Mouse (Mus musculus): ENCODE data around the gene 2010111I01Rik. TPM values are rescaled to one million over a fixed set of nuclear protein-coding genes. Genes with fewer than 3 reads are reported as not detected.
A peak's percentile ranks its signal among the peaks of the same experiment; 100 is the strongest.

2010111I01Rik gene
- polyA plus RNA-seq, 1 experiment, result 117 TPM

GRCm38 (mm10) chr13:63171347-63172096 lies 206.8 kb downstream of the 2010111I01Rik start:
- no peak for TF ChIP-seq POLR2A (IDR thresholded peaks at IDR 0.05; ENCODE audit: extremely low read depth, insufficient read depth, low read length)
- no peak for TF ChIP-seq CTCF (IDR thresholded peaks at IDR 0.05; ENCODE audit: extremely low read depth, insufficient read depth, low read length)
- Histone ChIP-seq H3K27ac (ENCODE audit: insufficient read depth, low read length) (no peak overlapping the region), H3K4me3 (ENCODE audit: insufficient read depth, low read length) (no peak overlapping the region), H3K4me1 (ENCODE audit: control insufficient read depth, insufficient read depth, low read length) (peaks cover 2% of the 10 kb centered on the region; the same call in 1 of the 2 replicates)

DNA sequence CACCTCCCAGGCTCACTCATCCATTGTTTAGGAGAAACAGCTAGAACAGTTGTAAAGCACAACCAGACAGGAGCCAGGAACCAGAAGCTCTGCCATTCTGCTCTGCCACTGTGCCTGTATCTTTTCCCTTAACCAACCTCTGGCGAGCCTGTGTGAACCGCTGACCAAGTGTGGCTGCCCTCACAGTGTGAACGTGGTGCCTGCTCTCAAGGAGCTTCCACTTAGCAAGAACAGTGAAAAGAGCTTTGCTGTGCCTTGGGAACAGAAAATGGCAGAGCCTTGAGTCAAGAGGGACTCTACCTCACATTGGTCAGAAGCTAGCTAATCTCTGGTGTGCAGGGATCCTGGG lies 207.4 kb downstream of the 2010111I01Rik start:
- Histone ChIP-seq H3K27ac (ENCODE audit: insufficient read depth, low read length) (no peak overlapping the region), H3K4me1 (ENCODE audit: control insufficient read depth, insufficient read depth, low read length) (peaks cover 2% of the 10 kb centered on the region; the same call in 1 of the 2 replicates), H3K4me3 (ENCODE audit: insufficient read depth, low read length) (no peak overlapping the region)
- TF ChIP-seq CTCF (IDR thresholded peaks at IDR 0.05; ENCODE audit: extremely low read depth, insufficient read depth, low read length), result no peak
- no peak for TF ChIP-seq POLR2A (IDR thresholded peaks at IDR 0.05; ENCODE audit: extremely low read depth, insufficient read depth, low read length)

GRCm38 (mm10) chr13:63174252-63175020 lies 209.7 kb downstream of the 2010111I01Rik start:
- H3K4me1 ChIP-seq (ENCODE audit: control insufficient read depth, insufficient read depth, low read length), result peaks cover 5% of the 10 kb centered on the region; the same call in 1 of the 2 replicates
- no peak for TF ChIP-seq POLR2A (IDR thresholded peaks at IDR 0.05; ENCODE audit: extremely low read depth, insufficient read depth, low read length)
- no peak for TF ChIP-seq CTCF (IDR thresholded peaks at IDR 0.05; ENCODE audit: extremely low read depth, insufficient read depth, low read length)

DNA sequence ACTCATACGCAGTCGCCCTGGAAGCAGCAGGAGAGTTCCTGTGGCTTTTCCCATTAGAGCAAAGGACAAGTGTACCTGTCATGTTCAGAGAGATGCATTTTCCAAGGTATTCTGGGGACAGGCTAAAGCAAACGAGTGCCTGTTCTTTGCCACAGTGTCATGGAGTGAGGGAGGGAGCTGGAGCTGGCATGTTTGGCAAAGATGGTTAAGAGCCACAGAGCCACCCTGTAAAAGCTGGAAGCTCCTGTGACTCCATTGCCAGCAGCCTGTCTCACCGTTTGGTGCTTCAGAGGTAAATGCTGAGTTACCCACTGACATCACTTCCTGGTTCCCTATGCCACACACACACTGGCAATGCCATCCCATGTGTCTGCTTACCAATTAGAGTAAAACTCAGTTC lies 211.4 kb downstream of the 2010111I01Rik start:
- no peak overlapping the region for H3K27ac ChIP-seq (ENCODE audit: insufficient read depth, low read length)
- no peak for TF ChIP-seq CTCF (IDR thresholded peaks at IDR 0.05; ENCODE audit: extremely low read depth, insufficient read depth, low read length)
- no peak for TF ChIP-seq POLR2A (IDR thresholded peaks at IDR 0.05; ENCODE audit: extremely low read depth, insufficient read depth, low read length)
- H3K4me1 ChIP-seq (ENCODE audit: control insufficient read depth, insufficient read depth, low read length), result peaks cover 6% of the 10 kb centered on the region; the same call in 1 of the 2 replicates
- no peak overlapping the region for H3K4me3 ChIP-seq (ENCODE audit: insufficient read depth, low read length)

More at GRCm38 (mm10) chr13:63174252-63175020, 209.7 kb downstream of the 2010111I01Rik start:
- 0 out of 2 replicates have a peak overlapping the region, but pooled peaks have one; percentile 25 for H3K27ac ChIP-seq (ENCODE audit: insufficient read depth, low read length)
- H3K4me3 ChIP-seq (ENCODE audit: insufficient read depth, low read length), result no peak overlapping the region

DNA sequence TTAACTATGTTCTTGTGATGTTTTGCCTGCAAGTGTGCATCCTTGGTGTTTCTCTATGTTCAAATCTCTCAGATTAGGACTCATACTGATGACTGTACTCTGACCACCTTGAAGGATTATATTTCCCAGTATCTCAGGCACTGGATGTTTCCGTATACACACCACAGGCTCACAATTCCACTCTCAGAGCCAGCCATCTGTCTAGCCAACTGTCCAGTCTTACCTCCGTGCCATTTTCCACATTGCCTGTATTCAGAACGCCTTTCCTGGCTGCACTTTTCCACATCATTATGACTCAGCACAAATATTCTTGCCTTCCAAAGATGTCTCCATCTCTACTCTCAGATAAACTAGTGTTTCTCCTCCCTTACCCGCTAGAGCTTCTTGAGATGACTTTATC lies 212.5 kb downstream of the 2010111I01Rik start:
- Histone ChIP-seq H3K4me1 (ENCODE audit: control insufficient read depth, insufficient read depth, low read length) (peaks cover 6% of the 10 kb centered on the region; the same call in 1 of the 2 replicates), H3K27ac (ENCODE audit: insufficient read depth, low read length) (no peak overlapping the region), H3K4me3 (ENCODE audit: insufficient read depth, low read length) (no peak overlapping the region)
- TF ChIP-seq CTCF (IDR thresholded peaks at IDR 0.05; ENCODE audit: extremely low read depth, insufficient read depth, low read length), result no peak
- TF ChIP-seq POLR2A (IDR thresholded peaks at IDR 0.05; ENCODE audit: extremely low read depth, insufficient read depth, low read length), result no peak

DNA sequence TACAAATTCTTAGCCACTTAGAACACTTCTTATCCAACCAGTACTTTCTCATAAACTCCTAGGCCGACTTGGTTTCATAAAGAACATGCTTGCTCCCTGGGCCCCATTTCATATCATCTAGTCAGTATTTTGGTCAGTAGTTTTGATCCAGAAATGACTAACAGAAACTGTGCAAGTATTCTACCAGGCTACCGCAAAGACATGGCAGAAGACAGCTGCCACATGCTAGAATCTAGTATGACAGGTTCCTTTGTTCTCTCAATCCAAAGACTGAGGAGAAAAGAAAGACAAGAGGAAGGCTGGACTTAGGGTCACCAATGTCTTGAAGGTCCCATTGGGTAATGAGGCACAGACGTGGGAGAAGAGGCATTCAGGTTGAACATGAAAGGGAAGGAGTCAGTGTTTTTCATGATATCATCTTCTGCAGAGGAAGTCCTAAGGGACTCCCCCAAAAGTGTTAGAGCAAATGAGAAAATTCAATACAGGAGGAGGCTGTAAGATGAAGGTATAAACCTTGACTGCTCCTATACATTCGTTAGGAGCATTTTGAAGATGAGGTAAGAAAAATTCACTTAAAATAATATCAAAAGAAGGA lies 216.0 kb downstream of the 2010111I01Rik start:
- Histone ChIP-seq H3K4me1 (ENCODE audit: control insufficient read depth, insufficient read depth, low read length) (peaks cover 4% of the 10 kb centered on the region; the same call in 1 of the 2 replicates), H3K27ac (ENCODE audit: insufficient read depth, low read length) (no peak overlapping the region), H3K4me3 (ENCODE audit: insufficient read depth, low read length) (no peak overlapping the region)
- TF ChIP-seq POLR2A (IDR thresholded peaks at IDR 0.05; ENCODE audit: extremely low read depth, insufficient read depth, low read length) (no peak), CTCF (IDR thresholded peaks at IDR 0.05; ENCODE audit: extremely low read depth, insufficient read depth, low read length) (no peak)

DNA sequence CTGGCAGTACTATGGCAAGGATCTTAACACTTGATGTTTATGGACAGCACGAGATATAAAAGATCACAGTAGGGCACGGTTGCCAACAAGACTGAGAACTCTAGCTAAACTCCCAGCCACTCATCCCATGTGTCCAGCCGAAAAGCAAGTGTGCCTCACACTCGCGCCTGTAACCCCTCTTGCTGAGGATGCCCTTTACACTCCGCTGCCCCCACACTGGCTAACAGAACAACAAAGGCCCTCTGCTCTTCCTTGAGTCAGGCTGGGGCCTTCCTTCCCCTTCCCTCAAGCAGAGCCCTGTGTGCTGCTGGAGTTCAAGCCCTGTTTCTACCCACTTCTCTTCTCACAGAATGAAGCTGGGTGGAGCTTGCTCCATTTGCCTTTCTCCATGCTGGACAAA lies 220.3 kb downstream of the 2010111I01Rik start:
- H3K27ac ChIP-seq (ENCODE audit: insufficient read depth, low read length), result no peak overlapping the region
- H3K4me3 ChIP-seq (ENCODE audit: insufficient read depth, low read length), result no peak overlapping the region
- TF ChIP-seq POLR2A (IDR thresholded peaks at IDR 0.05; ENCODE audit: extremely low read depth, insufficient read depth, low read length), result no peak
- no peak for TF ChIP-seq CTCF (IDR thresholded peaks at IDR 0.05; ENCODE audit: extremely low read depth, insufficient read depth, low read length)
- H3K4me1 ChIP-seq (ENCODE audit: control insufficient read depth, insufficient read depth, low read length), result peaks cover 4% of the 10 kb centered on the region

DNA sequence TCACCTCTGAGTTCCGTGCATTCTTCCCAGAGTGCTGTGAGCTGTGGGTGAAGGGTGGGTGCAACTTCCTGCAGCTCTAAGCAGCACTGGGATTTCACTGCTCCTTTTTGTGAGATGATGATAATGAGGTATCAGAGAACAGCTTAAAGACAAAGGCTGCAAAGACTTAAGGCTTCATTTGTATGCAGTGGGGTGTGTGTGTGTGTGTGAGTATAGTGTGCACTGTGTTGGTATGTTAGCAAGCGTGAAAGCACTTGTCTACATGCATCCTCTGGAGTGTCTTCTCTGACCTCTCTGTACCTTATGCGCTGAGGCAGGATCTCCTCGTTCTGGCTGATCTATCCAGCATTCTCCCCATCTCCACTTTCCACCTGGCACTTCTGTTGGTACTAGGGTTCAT lies 221.5 kb downstream of the 2010111I01Rik start:
- Histone ChIP-seq H3K4me3 (ENCODE audit: insufficient read depth, low read length) (no peak overlapping the region), H3K4me1 (ENCODE audit: control insufficient read depth, insufficient read depth, low read length) (peaks cover 6% of the 10 kb centered on the region), H3K27ac (ENCODE audit: insufficient read depth, low read length) (no peak overlapping the region)
- no peak for TF ChIP-seq POLR2A (IDR thresholded peaks at IDR 0.05; ENCODE audit: extremely low read depth, insufficient read depth, low read length)
- no peak for TF ChIP-seq CTCF (IDR thresholded peaks at IDR 0.05; ENCODE audit: extremely low read depth, insufficient read depth, low read length)

DNA sequence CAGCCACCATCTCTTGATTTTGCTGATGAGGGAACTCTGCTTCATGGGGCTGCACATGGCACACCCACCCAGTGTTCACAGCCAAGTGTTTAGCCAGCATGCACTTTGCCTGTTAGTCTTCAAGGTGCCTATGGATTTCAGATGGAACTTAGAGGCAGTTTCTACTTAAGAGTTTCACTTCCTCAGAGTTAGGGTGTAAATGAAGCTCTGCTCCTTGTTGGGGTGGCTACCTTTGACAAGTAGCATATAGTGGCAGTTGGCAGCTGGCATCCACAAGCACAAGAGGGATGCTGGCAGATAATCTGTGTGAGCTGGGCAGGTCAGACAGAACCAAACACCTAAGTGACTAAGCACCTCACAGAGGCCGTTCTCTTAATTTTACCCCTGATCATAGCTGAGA lies 221.9 kb downstream of the 2010111I01Rik start:
- H3K27ac ChIP-seq (ENCODE audit: insufficient read depth, low read length), result no peak overlapping the region
- H3K4me1 ChIP-seq (ENCODE audit: control insufficient read depth, insufficient read depth, low read length), result peaks cover 6% of the 10 kb centered on the region
- TF ChIP-seq POLR2A (IDR thresholded peaks at IDR 0.05; ENCODE audit: extremely low read depth, insufficient read depth, low read length) (no peak), CTCF (IDR thresholded peaks at IDR 0.05; ENCODE audit: extremely low read depth, insufficient read depth, low read length) (no peak)
- H3K4me3 ChIP-seq (ENCODE audit: insufficient read depth, low read length), result no peak overlapping the region
